In the genomic region with DNA sequence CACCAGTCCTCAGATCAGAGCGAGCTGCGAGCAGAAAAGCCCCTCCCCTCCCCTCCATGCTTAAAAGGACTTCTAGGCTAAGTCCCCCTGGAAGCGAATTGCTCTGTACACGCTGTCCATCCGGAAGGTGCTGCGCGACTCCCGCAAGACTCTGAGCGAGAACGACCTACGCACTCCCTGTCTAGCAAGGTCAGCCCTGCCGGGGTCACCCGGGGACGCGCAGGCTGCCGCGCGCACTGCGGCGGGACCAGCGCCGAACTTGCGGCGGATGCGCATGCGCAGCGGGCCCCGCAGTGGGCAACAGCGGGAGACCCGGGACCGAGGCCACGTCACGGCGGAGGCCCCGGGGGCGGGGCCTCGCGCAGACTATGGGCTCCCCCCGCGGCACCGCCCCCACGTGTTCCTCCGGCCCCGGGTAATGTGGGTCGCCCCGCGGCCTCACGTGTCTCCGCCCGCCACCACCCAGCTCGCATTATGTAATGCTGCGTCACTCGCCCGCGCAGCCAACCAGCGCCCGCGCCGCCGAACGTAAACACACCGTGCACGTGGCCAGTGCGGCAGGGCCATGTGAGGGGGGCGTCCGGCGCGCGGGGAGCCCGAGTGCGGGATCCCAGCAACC, we compare ENCODE assay signal across 7 mouse cellular contexts. TPM values are rescaled to one million over a fixed set of nuclear protein-coding genes. Genes with fewer than 3 reads are reported as not detected.
DNase-seq lines count a peak whose midpoint lies in the region; ATAC-seq lines count a peak whose summit lies in the region.

No protein-coding gene starts in this region.

- no peaks in the 10 kb centered on the region for H3K27me3 ChIP-seq in intestine, embryonic 15.5 days (replicated peaks)
- no peaks in the 10 kb centered on the region for H3K27me3 ChIP-seq in midbrain, embryonic 10.5 days (ENCODE audit: low read depth, poor library complexity, severe bottlenecking)

- no peaks in the 10 kb centered on the region for H3K9me3 ChIP-seq in intestine, embryonic 15.5 days
- H3K9me3 ChIP-seq in midbrain, embryonic 10.5 days (replicated peaks): peaks cover under 1% of the 10 kb centered on the region; the same call in 1 of the 2 replicates

- peak overlapping the region; percentile 62 for H3K9ac ChIP-seq in intestine, embryonic 15.5 days

- H3K4me3 ChIP-seq in intestine, embryonic 15.5 days (replicated peaks): peak overlapping the region; percentile 80
- peak overlapping the region; percentile 84 for H3K4me3 ChIP-seq in midbrain, embryonic 10.5 days

- peak; percentile 100 for DNase-seq in adrenal gland, adult (ENCODE audit: inconsistent age in 2 of 2, low spot score in 1 of 2)
- DNase-seq in embryo, embryonic 10.5 days (ENCODE audit: low spot score): peak; percentile 97
- DNase-seq in gastrocnemius, postnatal 25 days: peak; percentile 99
- DNase-seq in left cerebral cortex, postnatal 25 days (ENCODE audit: low spot score in 2 of 2): peak; percentile 97 to 99
- DNase-seq in midbrain, embryonic 10.5 days (ENCODE audit: low spot score): peak; percentile 96
- peak; percentile 96 for DNase-seq in right cerebral cortex, postnatal 4 days

- H3K4me2 ChIP-seq in intestine, embryonic 15.5 days (replicated peaks): peak overlapping the region; percentile 87

- under 1% methylated on average over 70 of the region's 71 CpGs for WGBS in intestine, embryonic 15.5 days
- under 1% methylated on average over 58 of the region's 71 CpGs for WGBS in midbrain, embryonic 10.5 days

- peak overlapping the region; percentile 81 for H3K27ac ChIP-seq in intestine, embryonic 15.5 days
- H3K27ac ChIP-seq in midbrain, embryonic 10.5 days (replicated peaks): peak overlapping the region; percentile 84

- H3K36me3 ChIP-seq in intestine, embryonic 15.5 days: no peaks in the 10 kb centered on the region
- H3K36me3 ChIP-seq in midbrain, embryonic 10.5 days: no peaks in the 10 kb centered on the region

- peak; percentile 92 for ATAC-seq in intestine, embryonic 15.5 days

- 0 out of 2 replicates have a peak, but pooled peaks cover 4% of the 10 kb centered on the region for H3K4me1 ChIP-seq in intestine, embryonic 15.5 days (replicated peaks)
- H3K4me1 ChIP-seq in midbrain, embryonic 10.5 days: peaks cover 28% of the 10 kb centered on the region

- intact Hi-C loops in left cerebral cortex, postnatal 25 days (cut with DNase I): no loop called here

RNA-seq across cellular contexts. Expression of gene Nr1d2, which starts 0.7 kb away (rescaled TPM):
- total RNA-seq in gastrocnemius, postnatal 25 days (2021): 10 to 100 TPM; 50.7 to 84.7 TPM
- 5.0 and 6.9 TPM in 2 replicates for polyA plus RNA-seq in intestine, embryonic 15.5 days (2015; fragmentation: Nextera tagmentation; extraction: Ambion mirVana)
- 10 to 100 TPM; 69.8 to 90.9 TPM for total RNA-seq in left cerebral cortex, postnatal 25 days (2021)
- polyA plus RNA-seq in midbrain, embryonic 10.5 days (2016; fragmentation: Nextera tagmentation; extraction: Ambion mirVana): 4.0 and 4.1 TPM in 2 replicates

RNA-seq across cellular contexts. Expression of gene Nkiras1, which starts 32.7 kb away (rescaled TPM):
- 10 to 100 TPM; 33.0 to 35.9 TPM for total RNA-seq in gastrocnemius, postnatal 25 days (2021)
- polyA plus RNA-seq in intestine, embryonic 15.5 days (2015; fragmentation: Nextera tagmentation; extraction: Ambion mirVana): 16.8 and 17.1 TPM in 2 replicates
- total RNA-seq in left cerebral cortex, postnatal 25 days (2021): 100 to 1,000 TPM in 1 of 2 experiments, 10 to 100 TPM in 1; 97.8 to 112 TPM
- polyA plus RNA-seq in midbrain, embryonic 10.5 days (2016; fragmentation: Nextera tagmentation; extraction: Ambion mirVana): 11.3 and 12.6 TPM in 2 replicates

RNA-seq across cellular contexts. Expression of gene Rpl15, which starts 33.0 kb away (rescaled TPM):
- 100 to 1,000 TPM; 479 to 508 TPM for total RNA-seq in gastrocnemius, postnatal 25 days (2021)
- 406 and 450 TPM in 2 replicates for polyA plus RNA-seq in intestine, embryonic 15.5 days (2015; fragmentation: Nextera tagmentation; extraction: Ambion mirVana)
- total RNA-seq in left cerebral cortex, postnatal 25 days (2021): 100 to 1,000 TPM; 381 to 393 TPM
- polyA plus RNA-seq in midbrain, embryonic 10.5 days (2016; fragmentation: Nextera tagmentation; extraction: Ambion mirVana): 379 and 446 TPM in 2 replicates

Comparison
In these comparisons a context has a peak if more than half of its experiments do, and no peak if none do; other contexts are left out.
1. Peak in every context shown above with its lines: DNase-seq, ATAC-seq, H3K4me3 ChIP-seq and H3K27ac ChIP-seq.